14 mouse cellular contexts compared by ENCODE assay signal in the genomic region with DNA sequence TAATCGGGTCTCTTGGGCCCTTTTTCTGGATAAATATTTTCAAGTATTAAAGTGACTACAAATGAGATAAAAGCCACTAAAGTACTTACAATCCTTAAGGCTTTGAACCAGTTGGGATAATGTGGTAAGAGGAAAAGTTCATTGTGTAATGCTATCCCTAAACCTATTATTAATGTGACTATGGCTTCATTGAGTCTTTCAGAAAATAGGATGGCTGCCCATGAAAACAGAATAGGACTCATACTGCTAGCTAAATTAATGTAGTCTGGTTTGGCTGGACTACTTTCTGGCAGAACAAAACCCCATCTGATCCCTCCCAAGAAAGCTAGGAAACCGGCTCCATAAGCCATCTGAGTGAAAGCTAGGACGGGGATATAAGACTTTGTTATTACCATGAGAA. TPM values are rescaled to one million over a fixed set of nuclear protein-coding genes. Genes with fewer than 3 reads are reported as not detected.
DNase-seq lines count a peak whose midpoint lies in the region.
"Had no signal": no experiment of that assay in that cellular context is flagged by ENCODE, and none has a peak within 500 bp of the region (broad histone marks: within the 10 kb centered on the region; RNA-seq: fewer than 3 reads in every experiment).

No protein-coding gene starts in this region.

- peak; percentile 65 for DNase-seq in fat pad, adult 2 months (ENCODE audit: extremely low read depth, low read depth, low spot score)
- DNase-seq in gonadal fat pad, adult 2 months (ENCODE audit: low read depth) = peak; percentile 64
- DNase-seq in testis, postnatal 10 days (ENCODE audit: low spot score) = no peak
- DNase-seq in liver = no peak
- DNase-seq: adrenal gland, adult 2 months; adrenal gland, adult 8-10 months; adrenal gland, postnatal 10 days; adrenal gland, postnatal 14 days; adrenal gland, postnatal 25 days; adrenal gland, postnatal 36 days; B cell, adult 2 months; cerebellum, adult 11 months; cerebellum, adult 11-12 months; cerebellum, adult 18-20 months had no signal

RNA-seq across cellular contexts. Expression of a gene that starts 2.7 kb away (rescaled TPM):
- polyA plus RNA-seq in gonadal fat pad, adult 2 months (2012; rRNA removed) = 4.6 and 6.6 TPM in 2 replicates

RNA-seq across cellular contexts. Expression of a gene that starts 4.4 kb away (rescaled TPM):
- polyA plus RNA-seq in gonadal fat pad, adult 2 months (2012; rRNA removed) = 48.8 and 49.0 TPM in 2 replicates

RNA-seq across cellular contexts. Expression of a gene that starts 43.4 kb away (rescaled TPM):
- polyA plus RNA-seq in gonadal fat pad, adult 2 months (2012; rRNA removed) = 15.3 and 20.0 TPM in 2 replicates

RNA-seq across cellular contexts. Expression of a gene that starts 45.7 kb away (rescaled TPM):
- polyA plus RNA-seq in gonadal fat pad, adult 2 months (2012; rRNA removed) = 3.5 and 4.6 TPM in 2 replicates

Comparison
In these comparisons a context has a peak if more than half of its experiments do, and no peak if none do; other contexts are left out.
1. DNase-seq: peak in fat pad, adult 2 months (single experiment) and gonadal fat pad, adult 2 months (single experiment); none in testis, postnatal 10 days (single experiment) and liver (single experiment).